Mouse (Mus musculus): Measurements from ENCODE around the gene Itpr2. TPM values are rescaled to one million over a fixed set of nuclear protein-coding genes. Genes with fewer than 3 reads are reported as not detected.

The Itpr2 gene
- total and polyA plus RNA-seq, 3 experiments: 2.3 to 46.0 (median 37.6) TPM

DNA sequence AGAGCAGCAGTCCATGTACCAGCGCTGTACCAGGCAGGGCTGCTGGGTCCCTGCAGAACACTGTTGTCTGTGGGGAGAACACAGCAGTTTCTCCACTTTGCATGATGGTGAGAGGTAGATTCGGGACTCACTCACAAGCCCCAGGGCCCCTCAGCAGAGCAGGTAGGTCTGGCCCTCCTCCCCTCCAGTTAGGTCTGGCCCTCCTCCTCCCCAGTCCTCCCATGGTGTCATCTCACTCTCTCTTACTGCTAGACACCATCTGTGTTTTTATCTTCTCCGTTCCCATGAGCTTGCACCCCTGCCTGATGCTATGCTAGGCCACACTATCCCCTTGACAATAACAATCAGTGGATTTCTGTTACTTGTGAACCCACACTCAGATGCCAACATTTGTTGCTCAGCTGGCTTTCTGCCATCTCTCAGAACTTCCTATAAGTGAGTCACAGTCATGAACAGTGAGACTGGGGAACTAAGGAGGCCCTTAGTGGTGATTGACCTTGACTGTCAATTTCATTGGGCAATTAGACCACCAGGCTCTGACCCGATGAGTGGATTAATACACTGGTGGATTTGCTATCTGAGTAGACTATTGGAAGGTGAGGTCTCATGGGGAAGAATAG lies 360.9 kb downstream of the Itpr2 start:
- no peaks in the 10 kb centered on the region for H3K27me3 ChIP-seq (ENCODE audit: insufficient read depth, low read length)
- no peaks in the 10 kb centered on the region for H3K4me1 ChIP-seq (ENCODE audit: insufficient read depth, low read depth, low read length)
- no peak for DNase-seq (ENCODE audit: low spot score)
- peaks cover 1% of the 10 kb centered on the region; the same call in 1 of the 2 replicates for H3K9me3 ChIP-seq (replicated peaks)
- no peak for ATAC-seq (ENCODE audit: extremely low read depth, insufficient number of reproducible peaks, low FRiP score, poor library complexity, severe bottlenecking)
- H3K36me3 ChIP-seq (replicated peaks): peaks cover 37% of the 10 kb centered on the region
- no peak overlapping the region for H3K4me3 ChIP-seq (ENCODE audit: low read depth, low read length)
- no peak for TF ChIP-seq GATA1 (IDR thresholded peaks at IDR 0.05; ENCODE audit: borderline replicate concordance, low read length)
- TF ChIP-seq TAL1 (conservative IDR thresholded peaks at IDR 0.05; ENCODE audit: low read depth, low read length): no peak
- TF ChIP-seq POLR2AphosphoS5 (IDR thresholded peaks at IDR 0.05; ENCODE audit: insufficient replicate concordance, low read depth, low read length): no peak
- no peak for TF ChIP-seq CTCF (IDR thresholded peaks at IDR 0.05; ENCODE audit: low read depth, low read length)
- TF ChIP-seq GATA2 (IDR thresholded peaks at IDR 0.05; ENCODE audit: borderline replicate concordance, low read depth, low read length): no peak

DNA sequence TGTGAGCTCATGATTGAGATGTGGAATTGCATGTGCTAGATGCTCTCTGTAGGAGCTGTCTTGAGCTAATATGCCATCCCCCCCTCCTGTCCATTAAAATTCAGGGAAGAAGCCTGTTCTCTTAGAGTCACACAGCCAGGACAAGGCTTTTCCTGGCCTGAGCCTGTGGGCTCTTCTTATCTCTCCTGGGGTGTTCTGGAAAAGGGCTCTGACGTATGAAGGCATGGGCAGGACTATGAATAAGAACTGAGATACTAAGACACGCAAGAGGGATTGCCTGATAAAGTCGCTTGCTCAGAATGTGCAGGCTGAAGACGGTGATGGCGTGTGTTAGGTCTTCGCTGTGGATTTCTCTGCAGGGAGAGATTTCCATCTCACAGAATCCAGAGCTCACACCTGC lies 361.9 kb downstream of the Itpr2 start:
- H3K27me3 ChIP-seq (ENCODE audit: insufficient read depth, low read length): no peaks in the 10 kb centered on the region
- no peak for ATAC-seq (ENCODE audit: extremely low read depth, insufficient number of reproducible peaks, low FRiP score, poor library complexity, severe bottlenecking)
- no peaks in the 10 kb centered on the region for H3K4me1 ChIP-seq (ENCODE audit: insufficient read depth, low read depth, low read length)
- H3K36me3 ChIP-seq (replicated peaks): peaks cover 36% of the 10 kb centered on the region
- H3K9me3 ChIP-seq (replicated peaks): no peaks in the 10 kb centered on the region
- no peak for DNase-seq (ENCODE audit: low spot score)
- no peak overlapping the region for H3K4me3 ChIP-seq (ENCODE audit: low read depth, low read length)
- TF ChIP-seq GATA2 (IDR thresholded peaks at IDR 0.05; ENCODE audit: borderline replicate concordance, low read depth, low read length): no peak

DNA sequence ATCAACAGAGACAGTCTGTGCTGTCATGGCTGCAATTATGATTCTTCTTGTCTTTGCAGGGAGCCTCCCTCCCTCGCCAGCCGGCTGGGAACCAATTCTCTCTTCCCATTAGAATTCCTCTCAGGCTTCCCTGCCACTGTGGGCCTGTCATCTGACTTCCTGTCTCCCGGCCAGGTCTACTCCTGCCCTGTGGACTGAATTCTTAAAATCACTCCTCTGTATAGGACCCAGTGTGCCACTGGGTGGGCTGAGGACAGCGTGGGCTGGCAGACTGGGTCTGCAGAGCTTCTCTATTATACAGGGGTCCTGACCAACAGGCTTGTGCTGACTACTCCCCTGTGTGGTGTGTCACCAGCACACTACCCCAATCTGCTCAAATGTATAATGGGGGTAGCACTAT lies 365.4 kb downstream of the Itpr2 start:
- no peak for ATAC-seq (ENCODE audit: extremely low read depth, insufficient number of reproducible peaks, low FRiP score, poor library complexity, severe bottlenecking)
- TF ChIP-seq GATA1 (IDR thresholded peaks at IDR 0.05; ENCODE audit: borderline replicate concordance, low read length) (no peak), GATA2 (IDR thresholded peaks at IDR 0.05; ENCODE audit: borderline replicate concordance, low read depth, low read length) (no peak), CTCF (IDR thresholded peaks at IDR 0.05; ENCODE audit: low read depth, low read length) (no peak), POLR2AphosphoS5 (IDR thresholded peaks at IDR 0.05; ENCODE audit: insufficient replicate concordance, low read depth, low read length) (no peak), TAL1 (conservative IDR thresholded peaks at IDR 0.05; ENCODE audit: low read depth, low read length) (no peak)

DNA sequence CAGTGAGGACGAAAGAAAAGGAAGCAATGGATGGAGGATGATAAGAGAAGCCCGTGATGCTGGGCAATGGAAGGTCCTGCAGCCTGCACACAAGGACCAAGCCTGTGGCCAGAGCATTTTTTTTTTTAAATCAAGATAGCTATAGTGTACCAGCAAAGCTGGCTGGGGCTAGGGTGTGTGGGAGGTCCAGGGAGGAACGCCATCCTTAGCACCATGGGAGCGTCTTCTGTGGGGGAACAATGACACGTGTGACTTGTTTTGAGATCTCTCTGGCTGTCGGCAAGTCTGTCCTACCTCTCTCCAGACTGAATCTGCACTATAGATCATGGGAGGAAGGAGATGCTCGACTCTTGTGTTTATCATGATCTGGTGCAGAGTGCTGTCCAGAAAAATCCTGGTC lies 365.8 kb downstream of the Itpr2 start:
- H3K9me3 ChIP-seq (replicated peaks): no peaks in the 10 kb centered on the region
- H3K4me1 ChIP-seq (ENCODE audit: insufficient read depth, low read depth, low read length): no peaks in the 10 kb centered on the region
- ATAC-seq (ENCODE audit: extremely low read depth, insufficient number of reproducible peaks, low FRiP score, poor library complexity, severe bottlenecking) (no peak), DNase-seq (ENCODE audit: low spot score) (no peak)
- TF ChIP-seq POLR2AphosphoS5 (IDR thresholded peaks at IDR 0.05; ENCODE audit: insufficient replicate concordance, low read depth, low read length) (no peak), CTCF (IDR thresholded peaks at IDR 0.05; ENCODE audit: low read depth, low read length) (no peak), TAL1 (conservative IDR thresholded peaks at IDR 0.05; ENCODE audit: low read depth, low read length) (no peak), GATA2 (IDR thresholded peaks at IDR 0.05; ENCODE audit: borderline replicate concordance, low read depth, low read length) (no peak), GATA1 (IDR thresholded peaks at IDR 0.05; ENCODE audit: borderline replicate concordance, low read length) (no peak)
- H3K4me3 ChIP-seq (ENCODE audit: low read depth, low read length): no peak overlapping the region
- H3K36me3 ChIP-seq (replicated peaks): peaks cover 15% of the 10 kb centered on the region
- no peaks in the 10 kb centered on the region for H3K27me3 ChIP-seq (ENCODE audit: insufficient read depth, low read length)

More for the DNA sequence above, 365.4 kb downstream of the Itpr2 start:
- Histone ChIP-seq H3K4me3 (ENCODE audit: low read depth, low read length) (no peak overlapping the region), H3K4me1 (ENCODE audit: insufficient read depth, low read depth, low read length) (no peaks in the 10 kb centered on the region), H3K9me3 (replicated peaks) (no peaks in the 10 kb centered on the region), H3K27me3 (ENCODE audit: insufficient read depth, low read length) (no peaks in the 10 kb centered on the region), H3K36me3 (replicated peaks) (peaks cover 19% of the 10 kb centered on the region)
- DNase-seq (ENCODE audit: low spot score): no peak

DNA sequence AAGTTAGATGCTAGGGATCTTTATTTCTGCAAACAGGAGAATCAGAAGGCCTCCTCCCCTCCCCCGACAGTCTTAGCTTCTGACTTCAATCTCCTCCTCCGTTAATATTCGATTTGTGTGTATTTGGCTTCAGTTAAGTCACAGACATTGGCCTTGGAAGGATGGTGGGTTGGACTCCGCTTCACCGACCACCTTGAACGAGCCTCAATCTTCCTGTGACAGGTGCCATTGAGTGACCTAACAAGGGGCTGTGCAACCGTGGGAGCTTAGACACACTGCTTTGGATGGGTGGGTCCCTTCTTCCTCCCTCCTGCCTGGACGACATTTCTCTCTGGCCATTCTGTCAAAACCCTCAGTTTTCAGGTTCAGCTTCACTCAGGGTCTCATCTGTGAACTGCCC lies 366.7 kb downstream of the Itpr2 start:
- Histone ChIP-seq H3K4me3 (ENCODE audit: low read depth, low read length) (no peak overlapping the region), H3K9me3 (replicated peaks) (no peaks in the 10 kb centered on the region), H3K36me3 (replicated peaks) (peaks cover 8% of the 10 kb centered on the region), H3K27me3 (ENCODE audit: insufficient read depth, low read length) (no peaks in the 10 kb centered on the region), H3K4me1 (ENCODE audit: insufficient read depth, low read depth, low read length) (no peaks in the 10 kb centered on the region)
- ATAC-seq (ENCODE audit: extremely low read depth, insufficient number of reproducible peaks, low FRiP score, poor library complexity, severe bottlenecking) (no peak), DNase-seq (ENCODE audit: low spot score) (no peak)
- TF ChIP-seq TAL1 (conservative IDR thresholded peaks at IDR 0.05; ENCODE audit: low read depth, low read length): no peak
- TF ChIP-seq CTCF (IDR thresholded peaks at IDR 0.05; ENCODE audit: low read depth, low read length): no peak
- no peak for TF ChIP-seq GATA1 (IDR thresholded peaks at IDR 0.05; ENCODE audit: borderline replicate concordance, low read length)
- no peak for TF ChIP-seq GATA2 (IDR thresholded peaks at IDR 0.05; ENCODE audit: borderline replicate concordance, low read depth, low read length)

DNA sequence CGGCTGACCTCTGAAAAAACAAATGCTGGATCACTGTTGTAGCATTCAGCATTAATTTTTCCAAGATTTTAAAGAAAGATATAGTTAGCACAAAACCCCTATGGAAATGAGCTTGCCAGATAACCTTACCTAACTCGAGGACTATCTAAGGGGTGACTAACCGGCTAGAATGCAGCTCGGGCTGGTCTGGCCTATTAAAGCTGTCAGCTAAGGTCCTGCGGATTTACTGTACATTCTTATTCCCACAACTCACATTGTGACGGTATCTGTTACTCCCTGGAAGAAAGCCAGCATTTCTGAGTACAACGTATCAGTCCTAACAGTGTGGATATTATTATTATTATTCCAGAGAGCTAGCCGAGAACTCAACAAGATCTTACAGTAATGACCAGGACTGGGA lies 368.1 kb downstream of the Itpr2 start:
- DNase-seq (ENCODE audit: low spot score) (no peak), ATAC-seq (ENCODE audit: extremely low read depth, insufficient number of reproducible peaks, low FRiP score, poor library complexity, severe bottlenecking) (no peak)
- Histone ChIP-seq H3K9me3 (replicated peaks) (peaks cover under 1% of the 10 kb centered on the region; the same call in 1 of the 2 replicates), H3K4me3 (ENCODE audit: low read depth, low read length) (no peak overlapping the region), H3K4me1 (ENCODE audit: insufficient read depth, low read depth, low read length) (no peaks in the 10 kb centered on the region), H3K36me3 (replicated peaks) (peaks cover 8% of the 10 kb centered on the region), H3K27me3 (ENCODE audit: insufficient read depth, low read length) (no peaks in the 10 kb centered on the region)
- TF ChIP-seq POLR2AphosphoS5 (IDR thresholded peaks at IDR 0.05; ENCODE audit: insufficient replicate concordance, low read depth, low read length): no peak

DNA sequence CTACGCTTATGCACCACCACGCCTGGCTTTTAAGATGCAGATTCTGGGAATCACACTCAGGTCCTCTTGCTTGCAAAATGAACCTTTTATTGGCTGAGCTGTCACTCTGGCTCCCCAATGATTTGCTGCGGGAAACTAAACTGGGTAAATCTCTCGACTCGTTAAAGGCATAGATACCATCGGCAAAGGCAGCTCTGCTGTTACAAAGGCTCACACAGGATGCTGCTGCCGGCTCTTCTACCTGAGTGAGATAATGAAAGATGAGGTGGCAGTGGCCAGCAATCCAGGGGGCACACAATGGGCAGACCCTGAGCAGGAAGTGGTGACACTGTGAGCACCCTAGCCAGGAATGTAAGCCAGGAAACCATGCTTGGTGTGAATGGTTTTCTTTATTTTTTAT lies 373.0 kb downstream of the Itpr2 start:
- Histone ChIP-seq H3K4me3 (ENCODE audit: low read depth, low read length) (no peak overlapping the region), H3K27me3 (ENCODE audit: insufficient read depth, low read length) (no peaks in the 10 kb centered on the region), H3K4me1 (ENCODE audit: insufficient read depth, low read depth, low read length) (no peaks in the 10 kb centered on the region), H3K9me3 (replicated peaks) (peaks cover 4% of the 10 kb centered on the region), H3K36me3 (replicated peaks) (peaks cover 4% of the 10 kb centered on the region)
- DNase-seq (ENCODE audit: low spot score) (no peak), ATAC-seq (ENCODE audit: extremely low read depth, insufficient number of reproducible peaks, low FRiP score, poor library complexity, severe bottlenecking) (no peak)
- no peak for TF ChIP-seq POLR2AphosphoS5 (IDR thresholded peaks at IDR 0.05; ENCODE audit: insufficient replicate concordance, low read depth, low read length)
- no peak for TF ChIP-seq GATA1 (IDR thresholded peaks at IDR 0.05; ENCODE audit: borderline replicate concordance, low read length)
- no peak for TF ChIP-seq TAL1 (conservative IDR thresholded peaks at IDR 0.05; ENCODE audit: low read depth, low read length)
- TF ChIP-seq CTCF (IDR thresholded peaks at IDR 0.05; ENCODE audit: low read depth, low read length): no peak
- TF ChIP-seq GATA2 (IDR thresholded peaks at IDR 0.05; ENCODE audit: borderline replicate concordance, low read depth, low read length): no peak

Measured in G1E (cell line).